Mouse (Mus musculus): ENCODE results near the gene Mesp2. TPM values are rescaled to one million over a fixed set of nuclear protein-coding genes. Genes with fewer than 3 reads are reported as not detected.

Mesp2 gene
- polyA plus RNA-seq, 1 experiment from 2014 or later: not detected

GRCm38 (mm10) chr7:79808561-79808960, 2.0 kb upstream of the Mesp2 start:
- Histone ChIP-seq H3K27me3 (peaks cover 26% of the 10 kb centered on the region), H3K27ac (replicated peaks) (no peak overlapping the region), H3K36me3 (replicated peaks) (no peaks in the 10 kb centered on the region), H3K4me3 (replicated peaks) (no peak overlapping the region), H3K9me3 (replicated peaks) (no peaks in the 10 kb centered on the region), H3K9ac (no peak overlapping the region), H3K4me2 (no peak overlapping the region), H3K4me1 (replicated peaks) (peaks cover 11% of the 10 kb centered on the region)
- 60% methylated on average over 7 of the region's 7 CpGs for WGBS (ENCODE audit: insufficient replicate concordance)
- ATAC-seq (ENCODE audit: insufficient read depth): no peak

DNA sequence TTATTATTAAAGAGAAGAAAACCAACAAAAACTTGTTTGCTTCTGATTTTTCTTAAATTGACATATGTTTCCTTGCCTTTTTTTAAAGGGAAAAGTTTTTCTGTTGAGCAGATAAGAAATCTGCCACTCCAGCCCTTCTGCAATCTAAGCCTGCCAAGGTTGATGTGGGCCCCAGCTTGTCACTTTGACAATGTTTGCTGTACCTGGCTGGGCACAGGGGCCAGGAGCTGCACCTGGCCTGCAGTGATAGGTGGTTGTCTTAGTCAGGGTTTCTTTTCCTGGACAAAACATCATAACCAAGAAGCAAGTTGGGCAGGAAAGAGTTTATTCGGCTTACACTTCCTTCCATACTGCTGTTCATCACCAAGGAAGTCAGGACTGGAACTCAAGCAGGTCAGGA, 2.9 kb downstream of the Mesp2 start:
- peaks cover 28% of the 10 kb centered on the region for H3K27me3 ChIP-seq
- H3K36me3 ChIP-seq (replicated peaks): no peaks in the 10 kb centered on the region
- ATAC-seq (ENCODE audit: insufficient read depth): no peak
- no peaks in the 10 kb centered on the region for H3K9me3 ChIP-seq (replicated peaks)
- WGBS (ENCODE audit: insufficient replicate concordance): 29% methylated on average over 1 of the region's 1 CpGs
- H3K27ac ChIP-seq (replicated peaks): no peak overlapping the region
- H3K4me1 ChIP-seq (replicated peaks): peaks cover 8% of the 10 kb centered on the region
- no peak overlapping the region for H3K4me3 ChIP-seq (replicated peaks)
- H3K4me2 ChIP-seq: no peak overlapping the region
- H3K9ac ChIP-seq: no peak overlapping the region

DNA sequence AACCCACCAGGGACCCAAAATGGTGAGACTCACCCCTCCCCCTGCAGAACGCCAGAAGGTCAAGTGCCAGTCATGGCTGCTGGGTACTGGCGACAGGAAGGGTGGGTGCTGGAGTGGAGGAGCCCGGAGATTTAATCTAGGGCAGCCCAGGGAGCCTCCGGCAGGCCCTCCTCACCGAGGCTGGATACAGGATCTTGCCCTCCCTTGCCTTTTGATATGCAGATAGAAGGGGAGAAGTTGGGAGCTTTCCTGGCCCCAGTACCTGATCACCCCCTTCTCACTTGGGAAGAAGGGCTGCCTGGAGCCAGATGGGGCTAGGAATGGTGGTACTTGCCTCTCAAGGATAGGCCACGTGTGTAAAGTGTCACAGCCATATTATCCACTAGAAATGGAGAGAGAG, 7.8 kb downstream of the Mesp2 start:
- Histone ChIP-seq H3K4me3 (replicated peaks) (no peak overlapping the region), H3K4me2 (no peak overlapping the region), H3K27ac (replicated peaks) (no peak overlapping the region), H3K4me1 (replicated peaks) (peaks cover 5% of the 10 kb centered on the region; the same call in 1 of the 2 replicates), H3K36me3 (replicated peaks) (no peaks in the 10 kb centered on the region), H3K9ac (no peak overlapping the region), H3K9me3 (replicated peaks) (no peaks in the 10 kb centered on the region), H3K27me3 (peaks cover 4% of the 10 kb centered on the region; the same call in 1 of the 2 replicates)
- WGBS (ENCODE audit: insufficient replicate concordance): 5% methylated on average over 6 of the region's 6 CpGs
- no peak for ATAC-seq (ENCODE audit: insufficient read depth)

GRCm38 (mm10) chr7:79819515-79819914, 9.0 kb downstream of the Mesp2 start:
- WGBS (ENCODE audit: insufficient replicate concordance): 15% methylated on average over 4 of the region's 4 CpGs
- Histone ChIP-seq H3K9me3 (replicated peaks) (no peaks in the 10 kb centered on the region), H3K36me3 (replicated peaks) (no peaks in the 10 kb centered on the region), H3K4me1 (replicated peaks) (peaks cover 5% of the 10 kb centered on the region; the same call in 1 of the 2 replicates), H3K27ac (replicated peaks) (no peak overlapping the region), H3K4me2 (no peak overlapping the region), H3K9ac (no peak overlapping the region), H3K27me3 (peaks cover 4% of the 10 kb centered on the region; the same call in 1 of the 2 replicates), H3K4me3 (replicated peaks) (no peak overlapping the region)
- no peak for ATAC-seq (ENCODE audit: insufficient read depth)

DNA sequence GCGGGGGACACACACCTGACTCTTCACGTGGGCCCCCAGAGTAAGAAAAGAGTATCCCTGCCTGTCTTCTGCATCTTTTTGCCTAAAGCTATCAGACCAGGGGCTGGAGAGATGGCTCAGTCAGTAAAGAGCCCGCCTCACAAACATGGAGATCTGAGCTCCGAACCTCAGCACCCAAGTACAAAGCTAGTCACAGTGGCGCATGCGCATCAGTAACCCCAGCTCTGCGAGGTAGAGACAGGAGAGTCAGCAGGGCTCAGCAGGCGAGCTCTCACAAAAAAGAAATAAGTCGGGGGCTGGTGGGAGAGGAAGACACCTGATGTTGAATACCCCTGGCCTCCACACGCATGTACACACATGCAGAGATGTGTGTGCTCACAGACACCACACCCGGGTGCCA, 9.5 kb downstream of the Mesp2 start:
- H3K27ac ChIP-seq (replicated peaks): no peak overlapping the region
- WGBS (ENCODE audit: insufficient replicate concordance): 55% methylated on average over 11 of the region's 11 CpGs

DNA sequence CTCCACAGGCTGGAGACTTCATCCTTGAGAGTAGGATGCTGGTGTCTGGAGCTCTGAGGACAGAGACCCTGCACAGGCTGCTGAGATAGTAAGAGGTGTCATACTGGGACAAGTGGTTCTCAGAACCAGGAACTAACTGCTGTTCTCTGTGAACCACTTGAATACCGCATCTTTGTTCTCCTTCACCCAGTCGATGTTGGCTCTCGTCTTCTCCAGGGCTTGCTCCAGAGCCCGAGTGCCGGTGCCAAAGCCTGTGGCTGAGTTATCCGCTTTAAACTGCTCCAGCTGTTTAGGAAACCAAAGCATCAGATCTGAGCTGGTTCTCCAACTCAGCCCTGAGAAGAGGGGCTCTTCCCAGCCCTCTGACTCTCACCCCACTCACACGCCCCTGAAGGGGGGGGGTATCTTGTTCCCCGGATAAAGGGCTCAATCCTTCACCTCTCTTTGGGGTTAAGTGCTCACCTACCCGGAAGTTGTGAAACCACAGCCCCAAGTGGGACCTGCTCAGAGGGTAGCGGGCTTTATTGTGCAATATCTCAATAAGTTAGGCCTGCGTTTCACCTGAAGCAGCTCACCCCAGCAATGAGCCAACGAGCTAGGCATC, 11.7 kb downstream of the Mesp2 start:
- ATAC-seq (ENCODE audit: insufficient read depth): no peak
- 66% methylated on average over 12 of the region's 12 CpGs for WGBS (ENCODE audit: insufficient replicate concordance)

More for the DNA sequence above, 9.5 kb downstream of the Mesp2 start:
- Histone ChIP-seq H3K9ac (no peak overlapping the region), H3K27me3 (peaks cover 4% of the 10 kb centered on the region; the same call in 1 of the 2 replicates), H3K9me3 (replicated peaks) (no peaks in the 10 kb centered on the region), H3K36me3 (replicated peaks) (0 out of 2 replicates have a peak, but pooled peaks cover 4% of the 10 kb centered on the region), H3K4me2 (no peak overlapping the region), H3K4me1 (replicated peaks) (peaks cover 5% of the 10 kb centered on the region; the same call in 1 of the 2 replicates), H3K4me3 (replicated peaks) (no peak overlapping the region)
- ATAC-seq (ENCODE audit: insufficient read depth): no peak

GRCm38 (mm10) chr7:79828341-79828740, 17.8 kb downstream of the Mesp2 start:
- H3K27me3 ChIP-seq: no peaks in the 10 kb centered on the region
- no peaks in the 10 kb centered on the region for H3K9me3 ChIP-seq (replicated peaks)
- H3K27ac ChIP-seq (replicated peaks): no peak overlapping the region
- no peak overlapping the region for H3K4me3 ChIP-seq (replicated peaks)
- no peak overlapping the region for H3K4me2 ChIP-seq
- WGBS (ENCODE audit: insufficient replicate concordance): 49% methylated on average over 3 of the region's 3 CpGs
- H3K9ac ChIP-seq: no peak overlapping the region
- H3K36me3 ChIP-seq (replicated peaks): peaks cover 19% of the 10 kb centered on the region; the same call in 1 of the 2 replicates
- ATAC-seq (ENCODE audit: insufficient read depth): no peak
- no peaks in the 10 kb centered on the region for H3K4me1 ChIP-seq (replicated peaks)

More for the DNA sequence above, 11.7 kb downstream of the Mesp2 start:
- Histone ChIP-seq H3K27me3 (peaks cover 4% of the 10 kb centered on the region; the same call in 1 of the 2 replicates), H3K9me3 (replicated peaks) (no peaks in the 10 kb centered on the region), H3K4me3 (replicated peaks) (no peak overlapping the region), H3K4me2 (no peak overlapping the region), H3K4me1 (replicated peaks) (peaks cover 5% of the 10 kb centered on the region; the same call in 1 of the 2 replicates), H3K27ac (replicated peaks) (no peak overlapping the region), H3K36me3 (replicated peaks) (peaks cover 19% of the 10 kb centered on the region; the same call in 1 of the 2 replicates), H3K9ac (no peak overlapping the region)

GRCm38 (mm10) chr7:79831145-79831544, 20.6 kb downstream of the Mesp2 start:
- 49% methylated on average over 6 of the region's 6 CpGs for WGBS (ENCODE audit: insufficient replicate concordance)
- Histone ChIP-seq H3K4me1 (replicated peaks) (no peaks in the 10 kb centered on the region), H3K36me3 (replicated peaks) (peaks cover 7% of the 10 kb centered on the region; the same call in 1 of the 2 replicates), H3K27me3 (no peaks in the 10 kb centered on the region), H3K9ac (no peak overlapping the region), H3K27ac (replicated peaks) (no peak overlapping the region), H3K9me3 (replicated peaks) (no peaks in the 10 kb centered on the region), H3K4me2 (no peak overlapping the region), H3K4me3 (replicated peaks) (no peak overlapping the region)
- no peak for ATAC-seq (ENCODE audit: insufficient read depth)

- H3K4me2 ChIP-seq: no peak overlapping the region
- no peak overlapping the region for H3K27ac ChIP-seq (replicated peaks)
- no peak overlapping the region for H3K9ac ChIP-seq
- H3K4me1 ChIP-seq (replicated peaks): no peaks in the 10 kb centered on the region
- WGBS (ENCODE audit: insufficient replicate concordance): 57% methylated on average over 6 of the region's 6 CpGs
- no peak overlapping the region for H3K4me3 ChIP-seq (replicated peaks)
- H3K36me3 ChIP-seq (replicated peaks): peaks cover 7% of the 10 kb centered on the region; the same call in 1 of the 2 replicates
- H3K9me3 ChIP-seq (replicated peaks): no peaks in the 10 kb centered on the region
- ATAC-seq (ENCODE audit: insufficient read depth): no peak
- H3K27me3 ChIP-seq: no peaks in the 10 kb centered on the region
Observed at GRCm38 (mm10) chr7:79831585-79831984, 21.1 kb downstream of the Mesp2 start.

- ATAC-seq (ENCODE audit: insufficient read depth): no peak
- no peak overlapping the region for H3K27ac ChIP-seq (replicated peaks)
- no peak overlapping the region for H3K4me2 ChIP-seq
- no peak overlapping the region for H3K9ac ChIP-seq
- no peaks in the 10 kb centered on the region for H3K9me3 ChIP-seq (replicated peaks)
- H3K27me3 ChIP-seq: no peaks in the 10 kb centered on the region
- H3K4me1 ChIP-seq (replicated peaks): no peaks in the 10 kb centered on the region
- H3K4me3 ChIP-seq (replicated peaks): no peak overlapping the region
- peaks cover 2% of the 10 kb centered on the region; the same call in 1 of the 2 replicates for H3K36me3 ChIP-seq (replicated peaks)
Observed at GRCm38 (mm10) chr7:79832980-79833379, 22.5 kb downstream of the Mesp2 start.

GRCm38 (mm10) chr7:79835196-79835595, 24.7 kb downstream of the Mesp2 start:
- Histone ChIP-seq H3K36me3 (replicated peaks) (peaks cover 2% of the 10 kb centered on the region; the same call in 1 of the 2 replicates), H3K9me3 (replicated peaks) (no peaks in the 10 kb centered on the region), H3K4me1 (replicated peaks) (no peaks in the 10 kb centered on the region), H3K9ac (no peak overlapping the region), H3K4me3 (replicated peaks) (no peak overlapping the region), H3K27me3 (no peaks in the 10 kb centered on the region), H3K27ac (replicated peaks) (no peak overlapping the region), H3K4me2 (no peak overlapping the region)
- ATAC-seq (ENCODE audit: insufficient read depth): no peak
- 71% methylated on average over 6 of the region's 6 CpGs for WGBS (ENCODE audit: insufficient replicate concordance)

GRCm38 (mm10) chr7:79837247-79837646, 26.7 kb downstream of the Mesp2 start:
- Histone ChIP-seq H3K4me1 (replicated peaks) (no peaks in the 10 kb centered on the region), H3K4me3 (replicated peaks) (no peak overlapping the region), H3K27ac (replicated peaks) (no peak overlapping the region), H3K9me3 (replicated peaks) (no peaks in the 10 kb centered on the region), H3K4me2 (no peak overlapping the region), H3K36me3 (replicated peaks) (peaks cover 2% of the 10 kb centered on the region; the same call in 1 of the 2 replicates), H3K27me3 (no peaks in the 10 kb centered on the region), H3K9ac (no peak overlapping the region)
- no peak for ATAC-seq (ENCODE audit: insufficient read depth)
- WGBS (ENCODE audit: insufficient replicate concordance): 56% methylated on average over 2 of the region's 2 CpGs
